Mouse (Mus musculus) myocyte (in vitro differentiated cells): Measurements from ENCODE around the gene Txlna. TPM values are rescaled to one million over a fixed set of nuclear protein-coding genes. Genes with fewer than 3 reads are reported as not detected.

Source experiments
- H3K27me3 ChIP-seq: one replicate; pipeline ENCODE4 v1.6.1; 2011; ENCODE audit not compliant: control insufficient read depth, insufficient read depth, insufficient read length
- H3K36me3 ChIP-seq: one replicate; pipeline ENCODE4 v1.6.1; 2011; ENCODE audit not compliant: control insufficient read depth, insufficient read depth
- H3K4me2 ChIP-seq: one replicate; pipeline ENCODE4 v1.6.1; 2011; ENCODE audit warnings: low read depth, control low read depth
- H3K4me3 ChIP-seq: one replicate; pipeline ENCODE4 v1.5.1; 2011; ENCODE audit warnings: mild to moderate bottlenecking, control low read depth, moderate library complexity
- H3K79me2 ChIP-seq: one replicate; pipeline ENCODE4 v1.6.1; 2011; ENCODE audit not compliant: control insufficient read depth, insufficient read depth
- H3ac ChIP-seq: one replicate; pipeline ENCODE4 v1.6.1; 2011; ENCODE audit not compliant: control insufficient read depth, insufficient read length
- CEBPB ChIP-seq: IDR thresholded peaks from 2 replicates; pipeline ENCODE4 v1.6.1; 2011; ENCODE audit warnings: mild to moderate bottlenecking, moderate library complexity; ENCODE audit not compliant: poor library complexity, insufficient read depth, severe bottlenecking
- E2F4 ChIP-seq: IDR thresholded peaks from one replicate; pipeline ENCODE4 v1.6.1; 2011; ENCODE audit warnings: mild to moderate bottlenecking, control low read depth, moderate library complexity; ENCODE audit not compliant: insufficient read depth
- MAX ChIP-seq: IDR thresholded peaks from one replicate; pipeline ENCODE4 v1.6.1; 2011; ENCODE audit warnings: low read depth, mild to moderate bottlenecking, control low read depth
- MYOD1 ChIP-seq, 3 experiments: IDR thresholded peaks; one replicate each; pipeline ENCODE4 v1.6.1; 2011; ENCODE audit warnings: control low read depth in 2 of 3, low read depth in 2 of 3, mild to moderate bottlenecking in 2 of 3, moderate library complexity in 1 of 3; ENCODE audit not compliant: insufficient read length in 2 of 3, control insufficient read depth in 1 of 3
- MYOG ChIP-seq, 3 experiments: IDR thresholded peaks; one replicate each; pipeline ENCODE4 v1.6.1; 2011; ENCODE audit warnings: control low read depth in 2 of 3, low read depth in 2 of 3, mild to moderate bottlenecking in 2 of 3; ENCODE audit not compliant: insufficient read length in 2 of 3, control insufficient read depth in 1 of 3, insufficient read depth in 1 of 3
- POLR2A ChIP-seq: IDR thresholded peaks from one replicate; pipeline ENCODE4 v1.6.1; 2011; ENCODE audit warnings: low read depth, mild to moderate bottlenecking, control low read depth, moderate library complexity; ENCODE audit not compliant: insufficient read length
- POLR2AphosphoS2 ChIP-seq: IDR thresholded peaks from one replicate; pipeline ENCODE4 v1.6.1; 2011; ENCODE audit warnings: low read depth, control low read depth; ENCODE audit not compliant: insufficient read length
- REST ChIP-seq: IDR thresholded peaks from one replicate; pipeline ENCODE4 v1.6.1; 2011; ENCODE audit warnings: mild to moderate bottlenecking, control low read depth, moderate library complexity; ENCODE audit not compliant: insufficient read depth, insufficient read length
- SRF ChIP-seq: IDR thresholded peaks from one replicate; pipeline ENCODE4 v1.6.1; 2011; ENCODE audit warnings: low read depth; ENCODE audit not compliant: control insufficient read depth, insufficient read length
- TCF12 ChIP-seq: IDR thresholded peaks from one replicate; pipeline ENCODE4 v1.6.1; 2011; ENCODE audit warnings: mild to moderate bottlenecking, control low read depth; ENCODE audit not compliant: poor library complexity, insufficient read depth, severe bottlenecking
- TCF3 ChIP-seq: IDR thresholded peaks from one replicate; pipeline ENCODE4 v1.6.1; 2011; ENCODE audit warnings: low read depth, control low read depth; ENCODE audit not compliant: insufficient read length
- USF1 ChIP-seq: IDR thresholded peaks from one replicate; pipeline ENCODE4 v1.6.1; 2011; ENCODE audit warnings: low read depth, mild to moderate bottlenecking, control low read depth, moderate library complexity
- polyA plus RNA-seq: library from polyadenylated mRNA; unstranded; fragments of >200 nt; fragmentation: generic; extraction: Trizol; gene quantifications from one replicate; pipeline ENCODE4 v1.2.1, GENCODE M21; 2012; ENCODE audit warnings: missing spikeins

Gene Txlna
- polyA plus RNA-seq, 1 experiment, result 23.6 TPM

- Histone ChIP-seq H3K27me3 (no peaks in the 10 kb centered on the region), H3K79me2 (no peaks in the 10 kb centered on the region), H3ac (no peak overlapping the region), H3K36me3 (no peaks in the 10 kb centered on the region), H3K4me2 (no peak overlapping the region), H3K4me3 (no peak overlapping the region)
- TF ChIP-seq CEBPB (no peak), TCF3 (no peak), E2F4 (no peak), MYOG (IDR thresholded peaks at IDR 0.05; ENCODE audit: control insufficient read depth in 1 of 3, insufficient read depth in 1 of 3, insufficient read length in 2 of 3, low read depth in 2 of 3) (no peak), USF1 (no peak), POLR2A (no peak), MYOD1 (IDR thresholded peaks at IDR 0.05; ENCODE audit: control insufficient read depth in 1 of 3, insufficient read length in 2 of 3, low read depth in 2 of 3) (no peak), MAX (no peak), TCF12 (no peak), REST (no peak), POLR2AphosphoS2 (no peak), SRF (no peak)
Measured at GRCm38 (mm10) chr4:129582251-129582650, 58.6 kb downstream of the Txlna start.

GRCm38 (mm10) chr4:129580347-129580746 lies 60.5 kb downstream of the Txlna start:
- H3K36me3 ChIP-seq, result no peaks in the 10 kb centered on the region
- H3ac ChIP-seq, result no peak overlapping the region
- H3K4me2 ChIP-seq, result no peak overlapping the region
- no peak overlapping the region for H3K4me3 ChIP-seq
- TF ChIP-seq MAX (no peak), MYOD1 (IDR thresholded peaks at IDR 0.05; ENCODE audit: control insufficient read depth in 1 of 3, insufficient read length in 2 of 3, low read depth in 2 of 3) (no peak), POLR2A (no peak), USF1 (no peak)
- H3K27me3 ChIP-seq, result no peaks in the 10 kb centered on the region
- H3K79me2 ChIP-seq, result no peaks in the 10 kb centered on the region

GRCm38 (mm10) chr4:129578466-129578865 lies 62.4 kb downstream of the Txlna start, which contains the start of gene Fam167b:
Fam167b (minus strand) TSS chr4:129578549.
- H3K36me3 ChIP-seq, result no peaks in the 10 kb centered on the region
- no peak for TF ChIP-seq POLR2AphosphoS2
- H3K4me2 ChIP-seq, result no peak within 1 kb of the TSS
- H3K27me3 ChIP-seq, result no peaks in the 10 kb centered on the region
- H3ac ChIP-seq, result no peak within 1 kb of the TSS
- H3K4me3 ChIP-seq, result no peak within 1 kb of the TSS
- no peaks in the 10 kb centered on the region for H3K79me2 ChIP-seq

- no peak overlapping the region for H3K4me2 ChIP-seq
- no peak overlapping the region for H3K4me3 ChIP-seq
- no peaks in the 10 kb centered on the region for H3K27me3 ChIP-seq
Measured at GRCm38 (mm10) chr4:129577688-129578087, 63.2 kb downstream of the Txlna start.

GRCm38 (mm10) chr4:129576863-129577491 lies 63.9 kb downstream of the Txlna start:
- no peak overlapping the region for H3K4me3 ChIP-seq
- H3K27me3 ChIP-seq, result no peaks in the 10 kb centered on the region
- no peak overlapping the region for H3ac ChIP-seq
- no peaks in the 10 kb centered on the region for H3K79me2 ChIP-seq
- no peak for TF ChIP-seq MAX
- TF ChIP-seq POLR2AphosphoS2, result no peak
- no peak for TF ChIP-seq E2F4
- no peak for TF ChIP-seq SRF
- TF ChIP-seq POLR2A, result no peak
- no peak for TF ChIP-seq REST
- TF ChIP-seq MYOG (IDR thresholded peaks at IDR 0.05; ENCODE audit: control insufficient read depth in 1 of 3, insufficient read depth in 1 of 3, insufficient read length in 2 of 3, low read depth in 2 of 3), result peak in 2 of 3 experiments; percentile 63 to 68
- TF ChIP-seq TCF12, result no peak
- TF ChIP-seq USF1, result no peak
- peak in 2 of 3 experiments; percentile 22 to 53 for TF ChIP-seq MYOD1 (IDR thresholded peaks at IDR 0.05; ENCODE audit: control insufficient read depth in 1 of 3, insufficient read length in 2 of 3, low read depth in 2 of 3)
- no peak for TF ChIP-seq TCF3
- no peak for TF ChIP-seq CEBPB
- no peaks in the 10 kb centered on the region for H3K36me3 ChIP-seq
- no peak overlapping the region for H3K4me2 ChIP-seq

More at GRCm38 (mm10) chr4:129577688-129578087, 63.2 kb downstream of the Txlna start:
- H3ac ChIP-seq, result no peak overlapping the region
- H3K79me2 ChIP-seq, result no peaks in the 10 kb centered on the region
- H3K36me3 ChIP-seq, result no peaks in the 10 kb centered on the region
- TF ChIP-seq MAX, result no peak
- no peak for TF ChIP-seq REST
- no peak for TF ChIP-seq TCF12
- TF ChIP-seq POLR2A, result no peak
- TF ChIP-seq SRF, result no peak
- no peak for TF ChIP-seq POLR2AphosphoS2

Other genes starting within 250 kb of the Txlna start
- 0.04 TPM for gene Zbtb8b, start 200.2 kb downstream of the Txlna start, polyA plus RNA-seq
- 22.9 TPM for gene Bsdc1, start 179.5 kb downstream of the Txlna start, polyA plus RNA-seq
- gene Tssk3, start 150.0 kb downstream of the Txlna start, polyA plus RNA-seq, result not detected
- gene Fam229a, start 149.9 kb downstream of the Txlna start, polyA plus RNA-seq, result 0.10 TPM
- gene Marcksl1, start 127.5 kb downstream of the Txlna start, polyA plus RNA-seq, result 41.6 TPM
- 50.4 TPM for gene Hdac1, start 98.4 kb downstream of the Txlna start, polyA plus RNA-seq
- gene Lck, start 67.4 kb downstream of the Txlna start, polyA plus RNA-seq, result 2.1 TPM
- 0.10 TPM for gene Fam167b, start 62.5 kb downstream of the Txlna start, polyA plus RNA-seq
- gene Eif3i, start 40.4 kb downstream of the Txlna start, polyA plus RNA-seq, result 358 TPM
- 220 TPM for gene Tmem234, start 40.4 kb downstream of the Txlna start, polyA plus RNA-seq
- gene Dcdc2b, start 26.8 kb downstream of the Txlna start, polyA plus RNA-seq, result 0.36 TPM
- 20.1 TPM for gene Iqcc, start 22.0 kb downstream of the Txlna start, polyA plus RNA-seq
- gene Ccdc28b, start 17.1 kb downstream of the Txlna start, polyA plus RNA-seq, result 14.8 TPM
- 32.2 TPM for gene Kpna6, start 31.7 kb upstream of the Txlna start, polyA plus RNA-seq
- gene Tmem39b, start 55.8 kb upstream of the Txlna start, polyA plus RNA-seq, result 9.7 TPM
- gene Khdrbs1, start 101.2 kb upstream of the Txlna start, polyA plus RNA-seq, result 40.4 TPM
- gene Ptp4a2, start 170.2 kb upstream of the Txlna start, polyA plus RNA-seq, result 138 TPM